Mouse (Mus musculus) liver, embryonic 18 days (tissue): ENCODE data around the gene Cd209g. TPM values are rescaled to one million over a fixed set of nuclear protein-coding genes. Genes with fewer than 3 reads are reported as not detected.

ENCODE experiments used
- polyA plus RNA-seq: library from polyadenylated mRNA; depleted of rRNA; stranded (reverse); fragments of >200 nt; gene quantifications from 2 replicates; pipeline ENCODE4 v1.2.3, GENCODE M21; 2012; rRNA removed

Cd209g gene
- polyA plus RNA-seq, result 0.22 and 0.35 TPM in 2 replicates

DNA sequence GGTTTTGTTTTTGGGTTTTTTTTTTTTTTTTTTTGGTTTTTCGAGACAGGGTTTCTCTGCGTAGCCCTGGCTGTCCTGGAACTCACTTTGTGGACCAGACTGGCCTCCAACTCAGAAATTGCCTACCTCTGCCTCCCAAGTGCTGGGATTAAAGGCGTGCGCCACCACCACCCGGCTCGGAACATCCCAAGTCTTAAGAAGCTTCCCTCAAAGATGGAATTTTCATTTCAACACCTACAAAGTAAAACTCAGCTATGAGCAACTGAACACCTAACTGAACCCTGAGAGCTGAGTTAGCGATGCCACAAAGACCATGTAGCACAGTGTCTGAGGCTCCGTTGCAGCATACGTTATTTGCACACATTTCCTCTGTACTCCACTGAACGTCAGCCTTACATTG, at the start of gene Cd209g:
Gene Cd209g (plus strand): TSS at position 301 of the 400 bp plus-strand sequence.

DNA sequence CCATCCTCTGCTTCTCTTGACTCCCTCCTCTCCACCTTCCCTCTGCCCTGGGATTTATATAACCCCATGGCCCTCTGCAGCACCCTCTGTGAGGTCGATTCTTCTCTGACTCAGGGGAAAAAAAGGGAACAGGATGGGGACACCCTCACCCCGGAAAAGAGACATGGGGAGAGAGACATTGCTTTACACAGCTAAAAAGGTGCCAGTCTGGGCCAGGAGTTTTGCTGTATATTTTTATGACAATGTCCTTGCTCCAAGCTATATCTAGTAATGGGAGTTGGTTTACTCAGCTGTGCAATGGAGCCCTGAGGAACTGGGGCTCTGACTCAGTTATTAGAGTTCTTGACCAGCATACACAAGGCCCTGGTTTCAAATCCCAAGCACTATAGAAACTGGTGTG, 28.2 kb upstream of the Cd209g start, which contains the start of gene Cd209f:
Gene Cd209f (minus strand): TSS at position 101 of the 400 bp plus-strand sequence.

GRCm38 (mm10) chr8:4165852-4166751, 32.2 kb downstream of the Cd209g start, which contains the start of gene Evi5l:
Evi5l (plus strand) TSS chr8:4166567.

Other genes with a start within 250 kb of the Cd209g start
- gene Cd209b, start 207.3 kb upstream of the Cd209g start, polyA plus RNA-seq, result 0.06 TPM in 1 of 2 replicates, not detected in the other
- 0.02 and 0.04 TPM in 2 replicates for gene Cd209c, start 179.4 kb upstream of the Cd209g start, polyA plus RNA-seq
- 3.6 and 3.7 TPM in 2 replicates for gene Cd209f, start 28.3 kb upstream of the Cd209g start, polyA plus RNA-seq
- gene Evi5l, start 32.5 kb downstream of the Cd209g start, polyA plus RNA-seq, result 3.2 and 4.3 TPM in 2 replicates
- 0.17 and 0.18 TPM in 2 replicates for gene Prr36, start 83.4 kb downstream of the Cd209g start, polyA plus RNA-seq
- gene Lrrc8e, start 92.7 kb downstream of the Cd209g start, polyA plus RNA-seq, result 0.05 and 0.13 TPM in 2 replicates
- 12.7 and 15.2 TPM in 2 replicates for gene Map2k7, start 104.6 kb downstream of the Cd209g start, polyA plus RNA-seq
- 0.53 and 0.96 TPM in 2 replicates for gene Gm49320, start 104.8 kb downstream of the Cd209g start, polyA plus RNA-seq
- gene Tgfbr3l, start 114.1 kb downstream of the Cd209g start, polyA plus RNA-seq, result 5.8 and 7.9 TPM in 2 replicates
- 11.5 and 11.6 TPM in 2 replicates for gene Snapc2, start 119.0 kb downstream of the Cd209g start, polyA plus RNA-seq
- gene Ctxn1, start 125.2 kb downstream of the Cd209g start, polyA plus RNA-seq, result 2.6 and 3.5 TPM in 2 replicates
- 37.4 and 44.4 TPM in 2 replicates for gene Timm44, start 141.8 kb downstream of the Cd209g start, polyA plus RNA-seq
- gene Ccl25, start 191.1 kb downstream of the Cd209g start, polyA plus RNA-seq, result 4.4 and 5.2 TPM in 2 replicates
- gene Elavl1, start 191.3 kb downstream of the Cd209g start, polyA plus RNA-seq, result 22.4 and 23.0 TPM in 2 replicates